Mouse (Mus musculus) kidney, adult 2 months (tissue): ENCODE results near the gene Zfp174. TPM values are rescaled to one million over a fixed set of nuclear protein-coding genes. Genes with fewer than 3 reads are reported as not detected.
"Not testable (repeated sequence)": the region's sequence is repeated elsewhere in the genome, so short reads cannot be mapped to it uniquely, and the experiment has no call there.

Experiments used
- DNase-seq: peaks from one replicate; pipeline ENCODE4 v3.0.0; 2021
- H3K27ac ChIP-seq: fragments of 200-500 bp; 2 replicates; pipeline ENCODE4 v1.5.1; 2012; ENCODE audit warnings: low read depth, low read length, control low read depth, inconsistent platforms; ENCODE audit not compliant: insufficient read depth
- H3K27me3 ChIP-seq: fragments of 200-500 bp; replicated peaks from 2 replicates; pipeline ENCODE4 v1.6.1; 2012; ENCODE audit warnings: mild to moderate bottlenecking, moderate library complexity, low read length, inconsistent platforms; ENCODE audit not compliant: control insufficient read depth, insufficient read depth
- H3K36me3 ChIP-seq: fragments of 200-500 bp; 2 replicates; pipeline ENCODE4 v1.6.1; 2012; ENCODE audit warnings: mild to moderate bottlenecking, moderate library complexity, low read length, inconsistent platforms; ENCODE audit not compliant: control insufficient read depth, insufficient read depth
- H3K4me1 ChIP-seq: fragments of 200-500 bp; 2 replicates; pipeline ENCODE4 v1.6.1; 2011; ENCODE audit warnings: low read length; ENCODE audit not compliant: control insufficient read depth, insufficient read depth
- H3K4me3 ChIP-seq: fragments of 200-500 bp; 2 replicates; pipeline ENCODE4 v1.5.1; 2011; ENCODE audit warnings: mild to moderate bottlenecking, low read depth, low read length, control low read depth; ENCODE audit not compliant: insufficient read depth
- CTCF ChIP-seq: fragments of 200-500 bp; conservative IDR thresholded peaks from 2 replicates; pipeline ENCODE4 v1.5.1; 2011; ENCODE audit warnings: low read depth, mild to moderate bottlenecking, control low read depth, low read length, moderate library complexity, mixed read lengths; ENCODE audit not compliant: insufficient read depth, insufficient read length
- POLR2A ChIP-seq: fragments of 200-500 bp; IDR thresholded peaks from one replicate; pipeline ENCODE4 v1.6.1; 2011; ENCODE audit warnings: low read depth, low read length, control low read depth
- WGBS: fragments of 180-500 bp; shearing (Covaris S2); methylation state at CpG from one replicate; pipeline ENCODE4 v1.1.7; 2018; 5-methylcytosine and 5-hydroxymethylcytosine counted together
- polyA plus RNA-seq: library from polyadenylated mRNA; depleted of rRNA; stranded (reverse); fragments of >200 nt; gene quantifications from 2 replicates; pipeline ENCODE4 v1.2.3, GENCODE M21; 2012; rRNA removed

Gene Zfp174
- 1.1 and 1.3 TPM in 2 replicates for polyA plus RNA-seq

- Histone ChIP-seq H3K27ac (peak within 1 kb of the TSS; percentile 33), H3K4me3 (peak within 1 kb of the TSS; percentile 77), H3K36me3 (no peaks in the 10 kb centered on the region), H3K4me1 (no peaks in the 10 kb centered on the region), H3K27me3 (no peaks in the 10 kb centered on the region)
- DNase-seq = peak; percentile 99
- WGBS = 3% methylated on average over 38 of the region's 38 CpGs
- TF ChIP-seq CTCF (0 out of 2 replicates have a peak, but pooled peaks have one; percentile 22), POLR2A (peak; percentile 52)
These were observed at the start of gene Zfp174 for GRCm38 (mm10) chr16:3846711-3847518. Zfp174 (plus strand) TSS chr16:3847268.

GRCm38 (mm10) chr16:3808176-3808575 is 38.9 kb upstream of the Zfp174 start:
- H3K4me3 ChIP-seq = no peak overlapping the region
- 79% methylated on average over 3 of the region's 3 CpGs for WGBS
- H3K27ac ChIP-seq = no peak overlapping the region
- H3K27me3 ChIP-seq = no peaks in the 10 kb centered on the region
- no peaks in the 10 kb centered on the region for H3K4me1 ChIP-seq
- TF ChIP-seq POLR2A = no peak
- TF ChIP-seq CTCF = no peak
- no peaks in the 10 kb centered on the region for H3K36me3 ChIP-seq
- DNase-seq = no peak

- not testable (repeated sequence) for H3K36me3 ChIP-seq, H3K27ac ChIP-seq, H3K4me1 ChIP-seq, H3K27me3 ChIP-seq, DNase-seq, H3K4me3 ChIP-seq
- WGBS = 82% methylated on average over 6 of the region's 6 CpGs
These were observed 32.4 kb upstream of the Zfp174 start for GRCm38 (mm10) chr16:3814667-3815066.

GRCm38 (mm10) chr16:3820202-3820601 is 26.9 kb upstream of the Zfp174 start:
- no peak for TF ChIP-seq POLR2A
- no peak for TF ChIP-seq CTCF
- Histone ChIP-seq H3K27ac (no peak overlapping the region), H3K4me3 (no peak overlapping the region), H3K36me3 (no peaks in the 10 kb centered on the region), H3K4me1 (no peaks in the 10 kb centered on the region), H3K27me3 (no peaks in the 10 kb centered on the region)
- WGBS = 83% methylated on average over 2 of the region's 2 CpGs
- DNase-seq = no peak

- no peak overlapping the region for H3K27ac ChIP-seq
- no peak overlapping the region for H3K4me3 ChIP-seq
- DNase-seq = no peak
- no peaks in the 10 kb centered on the region for H3K36me3 ChIP-seq
- H3K27me3 ChIP-seq = no peaks in the 10 kb centered on the region
- TF ChIP-seq CTCF = no peak
- no peak for TF ChIP-seq POLR2A
- WGBS = 52% methylated on average over 3 of the region's 3 CpGs
- H3K4me1 ChIP-seq = no peaks in the 10 kb centered on the region
These were observed 19.0 kb upstream of the Zfp174 start for GRCm38 (mm10) chr16:3828021-3828420.

GRCm38 (mm10) chr16:3829727-3830126 is 17.3 kb upstream of the Zfp174 start:
- no peaks in the 10 kb centered on the region for H3K27me3 ChIP-seq
- WGBS = 87% methylated on average over 2 of the region's 2 CpGs
- TF ChIP-seq CTCF (no peak), POLR2A (no peak)
- H3K4me3 ChIP-seq = no peak overlapping the region
- no peaks in the 10 kb centered on the region for H3K4me1 ChIP-seq
- DNase-seq = no peak
- H3K27ac ChIP-seq = no peak overlapping the region
- H3K36me3 ChIP-seq = no peaks in the 10 kb centered on the region

- DNase-seq = no peak
- no peak within 1 kb of the TSS for H3K4me3 ChIP-seq
- TF ChIP-seq CTCF (peak; percentile 45), POLR2A (no peak)
- no peaks in the 10 kb centered on the region for H3K36me3 ChIP-seq
- H3K27me3 ChIP-seq = no peaks in the 10 kb centered on the region
- no peaks in the 10 kb centered on the region for H3K4me1 ChIP-seq
- no peak within 1 kb of the TSS for H3K27ac ChIP-seq
These were observed 16.4 kb upstream of the Zfp174 start, which contains the start of gene Olfr15 for GRCm38 (mm10) chr16:3830588-3831109. Olfr15 (plus strand) TSS chr16:3830878.

- Histone ChIP-seq H3K4me3 (no peak overlapping the region), H3K36me3 (no peaks in the 10 kb centered on the region), H3K4me1 (no peaks in the 10 kb centered on the region), H3K27me3 (no peaks in the 10 kb centered on the region), H3K27ac (no peak overlapping the region)
- 82% methylated on average over 2 of the region's 2 CpGs for WGBS
- DNase-seq = no peak
- TF ChIP-seq POLR2A = no peak
- TF ChIP-seq CTCF = no peak
These were observed 11.6 kb upstream of the Zfp174 start for GRCm38 (mm10) chr16:3835461-3835860.
